Comparison of ENCODE assay signal across 24 mouse cellular contexts in genomic region chr8:91657381-91657780, GRCm38 (mm10).
DNase-seq lines count a peak whose midpoint lies in the region; ATAC-seq and TF ChIP-seq lines count a peak whose summit lies in the region.
"Had no signal": no experiment of that assay in that cellular context is flagged by ENCODE, and none has a peak within 500 bp of the region (broad histone marks: within the 10 kb centered on the region; RNA-seq: fewer than 3 reads in every experiment).

No protein-coding gene starts in this region.

- no peak overlapping the region for H3K4me2 ChIP-seq in kidney, embryonic 14.5 days (replicated peaks; ENCODE audit: low read depth, low read length)
- no peak overlapping the region for H3K4me2 ChIP-seq in kidney, embryonic 16.5 days (replicated peaks; ENCODE audit: low read depth, low read length)
- no peak overlapping the region for H3K4me2 ChIP-seq in liver, embryonic 12.5 days
- H3K4me2 ChIP-seq: embryonic facial prominence, embryonic 12.5 days; forebrain, embryonic 13.5 days had no signal

- no peak for TF ChIP-seq POLR2A in kidney, adult 2 months (IDR thresholded peaks at IDR 0.05; ENCODE audit: low read depth, low read length)
- TF ChIP-seq POLR2A in liver, adult 2 months (IDR thresholded peaks at IDR 0.05; ENCODE audit: extremely low read depth, insufficient read depth, low read length), result no peak

- TF ChIP-seq CTCF in kidney, adult 2 months (conservative IDR thresholded peaks at IDR 0.05; ENCODE audit: insufficient read depth, insufficient read length, low read depth, low read length), result no peak
- TF ChIP-seq CTCF in liver, adult 2 months (IDR thresholded peaks at IDR 0.05; ENCODE audit: low read depth, low read length), result no peak

- no peak for ATAC-seq in kidney, embryonic 14.5 days (ENCODE audit: low FRiP score, low TSS enrichment)
- ATAC-seq in kidney, embryonic 16.5 days (ENCODE audit: low FRiP score, low TSS enrichment), result no peak
- no peak for ATAC-seq in liver, embryonic 12.5 days
- ATAC-seq: activated CD4-positive, CD25-positive, alpha-beta regulatory T cell, adult 4 months; CD4-positive, CD25-positive, alpha-beta regulatory T cell, adult 4 months; forebrain, embryonic 13.5 days; Patski had no signal

- H3K9ac ChIP-seq in kidney, embryonic 14.5 days (ENCODE audit: low read depth, low read length), result no peak overlapping the region
- H3K9ac ChIP-seq in kidney, embryonic 16.5 days (replicated peaks; ENCODE audit: low read length), result no peak overlapping the region
- no peak overlapping the region for H3K9ac ChIP-seq in liver, adult 2 months (ENCODE audit: low read depth, low read length)
- no peak overlapping the region for H3K9ac ChIP-seq in liver, embryonic 12.5 days
- H3K9ac ChIP-seq: embryonic facial prominence, embryonic 12.5 days; forebrain, embryonic 13.5 days had no signal

- peak; percentile 47 for DNase-seq in kidney, adult 11 months
- DNase-seq in kidney, adult 2 months, result peak; percentile 62
- no peak for DNase-seq in kidney, postnatal 10 days
- DNase-seq in kidney, adult 9 months, result peak; percentile 59
- DNase-seq in liver, adult 2 months (ENCODE audit: extremely low read depth, low read depth, low spot score), result peak; percentile 90
- DNase-seq: adrenal gland, adult 8-10 months; adrenal gland, postnatal 14 days; adrenal gland, postnatal 36 days; B cell, adult 2 months; cerebellum, adult 11-12 months; cerebellum, adult 2 months; cerebellum, adult 9-10 months; cerebellum, postnatal 10 days; cerebellum, postnatal 25 days had no signal

- H3K9me3 ChIP-seq in kidney, embryonic 14.5 days (ENCODE audit: control insufficient read depth, low read length), result no peaks in the 10 kb centered on the region
- no peaks in the 10 kb centered on the region for H3K9me3 ChIP-seq in kidney, embryonic 16.5 days (ENCODE audit: low read length)
- H3K9me3 ChIP-seq in liver, embryonic 12.5 days (replicated peaks), result no peaks in the 10 kb centered on the region
- H3K9me3 ChIP-seq: embryonic facial prominence, embryonic 10.5 days; embryonic facial prominence, embryonic 12.5 days; forebrain, embryonic 13.5 days had no signal

- 39% methylated on average over 9 of the region's 9 CpGs for WGBS in kidney, embryonic 14.5 days
- 67% methylated on average over 9 of the region's 9 CpGs for WGBS in kidney, adult 2 months
- 43% methylated on average over 9 of the region's 9 CpGs for WGBS in kidney, embryonic 16.5 days
- WGBS in liver, adult 2 months, result 69% methylated on average over 9 of the region's 9 CpGs
- WGBS in liver, embryonic 12.5 days (ENCODE audit: insufficient replicate concordance), result 88% methylated on average over 9 of the region's 9 CpGs

- peaks cover 14% of the 10 kb centered on the region for H3K4me1 ChIP-seq in kidney, embryonic 14.5 days (ENCODE audit: control insufficient read depth, insufficient read depth, low read length)
- 0 out of 2 replicates have a peak, but pooled peaks cover 4% of the 10 kb centered on the region for H3K4me1 ChIP-seq in kidney, adult 2 months (ENCODE audit: control insufficient read depth, insufficient read depth, low read length)
- H3K4me1 ChIP-seq in kidney, embryonic 16.5 days (ENCODE audit: insufficient read depth, low read length), result peaks cover 33% of the 10 kb centered on the region
- no peaks in the 10 kb centered on the region for H3K4me1 ChIP-seq in liver, adult 2 months (ENCODE audit: control insufficient read depth, insufficient read depth, low read length)
- no peaks in the 10 kb centered on the region for H3K4me1 ChIP-seq in liver, embryonic 12.5 days
- H3K4me1 ChIP-seq: forebrain, embryonic 13.5 days had no signal

- no peaks in the 10 kb centered on the region for H3K79me2 ChIP-seq in liver, adult 2 months (ENCODE audit: control insufficient read depth, insufficient read depth, low read length)

- H3K27me3 ChIP-seq in kidney, embryonic 14.5 days (ENCODE audit: control insufficient read depth, insufficient read depth, low read length), result no peaks in the 10 kb centered on the region
- no peaks in the 10 kb centered on the region for H3K27me3 ChIP-seq in kidney, adult 2 months (replicated peaks; ENCODE audit: control insufficient read depth, insufficient read depth, low read length)
- no peaks in the 10 kb centered on the region for H3K27me3 ChIP-seq in kidney, embryonic 16.5 days (ENCODE audit: insufficient read depth, low read length)
- no peaks in the 10 kb centered on the region for H3K27me3 ChIP-seq in liver, adult 2 months (ENCODE audit: control insufficient read depth, insufficient read depth, low read length)
- no peaks in the 10 kb centered on the region for H3K27me3 ChIP-seq in liver, embryonic 12.5 days (replicated peaks)
- H3K27me3 ChIP-seq: CH12.LX, Patski had no signal

- H3K4me3 ChIP-seq in kidney, embryonic 14.5 days (ENCODE audit: low read length), result no peak overlapping the region
- no peak overlapping the region for H3K4me3 ChIP-seq in kidney, adult 2 months (ENCODE audit: insufficient read depth, low read depth, low read length)
- no peak overlapping the region for H3K4me3 ChIP-seq in kidney, embryonic 16.5 days (ENCODE audit: low read length)
- H3K4me3 ChIP-seq in liver, adult 2 months (ENCODE audit: insufficient read depth, low read depth, low read length), result no peak overlapping the region
- no peak overlapping the region for H3K4me3 ChIP-seq in liver, embryonic 12.5 days
- H3K4me3 ChIP-seq: embryonic facial prominence, embryonic 10.5 days; embryonic facial prominence, embryonic 12.5 days; forebrain, embryonic 13.5 days had no signal

- no peaks in the 10 kb centered on the region for H3K36me3 ChIP-seq in kidney, embryonic 14.5 days (ENCODE audit: control insufficient read depth, insufficient read depth, low read length)
- no peaks in the 10 kb centered on the region for H3K36me3 ChIP-seq in kidney, adult 2 months (ENCODE audit: control insufficient read depth, insufficient read depth, low read length)
- no peaks in the 10 kb centered on the region for H3K36me3 ChIP-seq in kidney, embryonic 16.5 days (ENCODE audit: insufficient read depth, low read length)
- H3K36me3 ChIP-seq in liver, adult 2 months (ENCODE audit: control insufficient read depth, insufficient read depth, low read length), result no peaks in the 10 kb centered on the region
- H3K36me3 ChIP-seq in liver, embryonic 12.5 days, result no peaks in the 10 kb centered on the region
- H3K36me3 ChIP-seq: embryonic facial prominence, embryonic 10.5 days; embryonic facial prominence, embryonic 12.5 days had no signal

- no peak overlapping the region for H3K27ac ChIP-seq in kidney, embryonic 14.5 days (ENCODE audit: low read depth, low read length)
- no peak overlapping the region for H3K27ac ChIP-seq in kidney, adult 2 months (ENCODE audit: insufficient read depth, low read depth, low read length)
- no peak overlapping the region for H3K27ac ChIP-seq in kidney, embryonic 16.5 days (ENCODE audit: low read length)
- no peak overlapping the region for H3K27ac ChIP-seq in liver, adult 2 months (replicated peaks; ENCODE audit: insufficient read depth, low read depth, low read length)
- H3K27ac ChIP-seq in liver, embryonic 12.5 days, result no peak overlapping the region
- H3K27ac ChIP-seq: embryonic facial prominence, embryonic 10.5 days; embryonic facial prominence, embryonic 12.5 days; forebrain, embryonic 13.5 days had no signal
